Mouse (Mus musculus): Measurements from ENCODE around the gene Gm5155. TPM values are rescaled to one million over a fixed set of nuclear protein-coding genes. Genes with fewer than 3 reads are reported as not detected.
"Not testable (repeated sequence)": the region's sequence is repeated elsewhere in the genome, so short reads cannot be mapped to it uniquely, and the experiment has no call there.

The Gm5155 gene
- not detected in 2 replicates for total RNA-seq (2017)

GRCm38 (mm10) chr7:17871467-17871866 is at the start of gene Gm5155:
Gm5155 (plus strand) TSS chr7:17871767.
- ATAC-seq (replicated peaks; ENCODE audit: low read depth, poor library complexity, severe bottlenecking) = no peak

GRCm38 (mm10) chr7:17870776-17871175 is 791 bp upstream of the Gm5155 start:
- no peak for ATAC-seq (replicated peaks; ENCODE audit: low read depth, poor library complexity, severe bottlenecking)

GRCm38 (mm10) chr7:17895341-17895740 is 23.8 kb downstream of the Gm5155 start:
- not testable (repeated sequence) for ATAC-seq (replicated peaks; ENCODE audit: low read depth, poor library complexity, severe bottlenecking)

GRCm38 (mm10) chr7:17903146-17903915 is 31.8 kb downstream of the Gm5155 start:
- no peak for ATAC-seq (replicated peaks; ENCODE audit: low read depth, poor library complexity, severe bottlenecking)

Other genes starting within 250 kb of the Gm5155 start
- not detected in 2 replicates for gene Ceacam5, start 158.5 kb upstream of the Gm5155 start, total RNA-seq (2017)
- gene Ceacam14, start 59.1 kb upstream of the Gm5155 start, total RNA-seq (2017) = not detected in 2 replicates
- gene Ceacam11, start 100.4 kb downstream of the Gm5155 start, total RNA-seq (2017) = not detected in 2 replicates
- gene Ceacam13, start 138.1 kb downstream of the Gm5155 start, total RNA-seq (2017) = not detected in 2 replicates
- not detected in 2 replicates for gene Ceacam12, start 194.2 kb downstream of the Gm5155 start, total RNA-seq (2017)